Mouse (Mus musculus): ENCODE measurements at regions not wholly inside any gene's neighbourhood (a gene's known extent, or its start where the extent isn't known, plus 50 kb on each side); places are given as distances from the start of the nearest gene placed in this dataset.

- Histone ChIP-seq H3K9me3 (replicated peaks) (no peaks in the 10 kb centered on the region), H3K4me3 (no peak overlapping the region), H3K4me2 (no peak overlapping the region), H3K27ac (no peak overlapping the region), H3K36me3 (no peaks in the 10 kb centered on the region), H3K4me1 (replicated peaks) (peaks cover 3% of the 10 kb centered on the region; the same call in 1 of the 2 replicates), H3K27me3 (no peaks in the 10 kb centered on the region), H3K9ac (no peak overlapping the region)
- no peak for ATAC-seq (replicated peaks; ENCODE audit: insufficient number of reproducible peaks, insufficient read depth, low FRiP score, low read depth)
- 70% methylated on average over 10 of the region's 10 CpGs for WGBS
These were observed 223.2 kb upstream of the Sox2 start for GRCm38 (mm10) chr3:34426955-34427354.

GRCm38 (mm10) chr3:34411915-34412306 is 238.3 kb upstream of the Sox2 start:
- no peak overlapping the region for H3K4me2 ChIP-seq
- H3K4me3 ChIP-seq = no peak overlapping the region
- no peak overlapping the region for H3K27ac ChIP-seq
- H3K9ac ChIP-seq = no peak overlapping the region
- ATAC-seq (replicated peaks; ENCODE audit: insufficient number of reproducible peaks, insufficient read depth, low FRiP score, low read depth) = no peak
- no peaks in the 10 kb centered on the region for H3K4me1 ChIP-seq (replicated peaks)
- no peaks in the 10 kb centered on the region for H3K27me3 ChIP-seq
- 68% methylated on average over 3 of the region's 3 CpGs for WGBS
- no peaks in the 10 kb centered on the region for H3K36me3 ChIP-seq
- no peaks in the 10 kb centered on the region for H3K9me3 ChIP-seq (replicated peaks)

- no peak for ATAC-seq (replicated peaks; ENCODE audit: insufficient number of reproducible peaks, insufficient read depth, low FRiP score, low read depth)
- Histone ChIP-seq H3K27me3 (no peaks in the 10 kb centered on the region), H3K36me3 (no peaks in the 10 kb centered on the region), H3K4me3 (no peak overlapping the region), H3K9ac (no peak overlapping the region), H3K4me1 (replicated peaks) (no peaks in the 10 kb centered on the region), H3K4me2 (no peak overlapping the region), H3K27ac (no peak overlapping the region), H3K9me3 (replicated peaks) (no peaks in the 10 kb centered on the region)
- WGBS = 64% methylated on average over 10 of the region's 10 CpGs
These were observed 238.9 kb upstream of the Sox2 start for GRCm38 (mm10) chr3:34411142-34411914.

GRCm38 (mm10) chr3:34403586-34403985 is 246.6 kb upstream of the Sox2 start:
- H3K4me1 ChIP-seq (replicated peaks) = no peaks in the 10 kb centered on the region
- no peak overlapping the region for H3K9ac ChIP-seq
- no peak overlapping the region for H3K27ac ChIP-seq
- no peak for ATAC-seq (replicated peaks; ENCODE audit: insufficient number of reproducible peaks, insufficient read depth, low FRiP score, low read depth)
- H3K9me3 ChIP-seq (replicated peaks) = no peaks in the 10 kb centered on the region
- H3K27me3 ChIP-seq = no peaks in the 10 kb centered on the region
- no peaks in the 10 kb centered on the region for H3K36me3 ChIP-seq
- H3K4me2 ChIP-seq = no peak overlapping the region
- H3K4me3 ChIP-seq = no peak overlapping the region
- WGBS = 38% methylated on average over 2 of the region's 2 CpGs

- Histone ChIP-seq H3K9me3 (replicated peaks) (no peaks in the 10 kb centered on the region), H3K36me3 (no peaks in the 10 kb centered on the region), H3K9ac (no peak overlapping the region), H3K4me1 (replicated peaks) (no peaks in the 10 kb centered on the region), H3K27me3 (no peaks in the 10 kb centered on the region), H3K27ac (no peak overlapping the region), H3K4me3 (no peak overlapping the region), H3K4me2 (no peak overlapping the region)
- no peak for ATAC-seq (replicated peaks; ENCODE audit: insufficient number of reproducible peaks, insufficient read depth, low FRiP score, low read depth)
- 83% methylated on average over 2 of the region's 2 CpGs for WGBS
These were observed 258.9 kb upstream of the Sox2 start for GRCm38 (mm10) chr3:34391275-34391674.

GRCm38 (mm10) chr3:34384965-34385505 is 265.2 kb upstream of the Sox2 start:
- no peak for ATAC-seq (replicated peaks; ENCODE audit: insufficient number of reproducible peaks, insufficient read depth, low FRiP score, low read depth)
- H3K4me1 ChIP-seq (replicated peaks) = no peaks in the 10 kb centered on the region
- no peak overlapping the region for H3K9ac ChIP-seq
- no peak overlapping the region for H3K27ac ChIP-seq
- no peaks in the 10 kb centered on the region for H3K27me3 ChIP-seq
- H3K36me3 ChIP-seq = no peaks in the 10 kb centered on the region
- H3K9me3 ChIP-seq (replicated peaks) = no peaks in the 10 kb centered on the region
- H3K4me2 ChIP-seq = no peak overlapping the region
- WGBS = 82% methylated on average over 12 of the region's 12 CpGs
- H3K4me3 ChIP-seq = no peak overlapping the region

- ATAC-seq (replicated peaks; ENCODE audit: insufficient number of reproducible peaks, insufficient read depth, low FRiP score, low read depth) = no peak
- no peak overlapping the region for H3K27ac ChIP-seq
- H3K4me1 ChIP-seq (replicated peaks) = no peaks in the 10 kb centered on the region
- no peak overlapping the region for H3K4me2 ChIP-seq
- H3K4me3 ChIP-seq = no peak overlapping the region
- no peaks in the 10 kb centered on the region for H3K9me3 ChIP-seq (replicated peaks)
- no peaks in the 10 kb centered on the region for H3K36me3 ChIP-seq
- WGBS = 39% methylated on average over 2 of the region's 2 CpGs
- H3K27me3 ChIP-seq = no peaks in the 10 kb centered on the region
- H3K9ac ChIP-seq = no peak overlapping the region
These were observed 272.3 kb upstream of the Sox2 start for GRCm38 (mm10) chr3:34377913-34378312.

GRCm38 (mm10) chr3:34377329-34377728 is 272.9 kb upstream of the Sox2 start:
- WGBS = 73% methylated on average over 12 of the region's 12 CpGs
- Histone ChIP-seq H3K4me2 (no peak overlapping the region), H3K27me3 (no peaks in the 10 kb centered on the region), H3K4me3 (no peak overlapping the region), H3K27ac (no peak overlapping the region), H3K9ac (no peak overlapping the region), H3K36me3 (no peaks in the 10 kb centered on the region), H3K4me1 (replicated peaks) (no peaks in the 10 kb centered on the region), H3K9me3 (replicated peaks) (no peaks in the 10 kb centered on the region)
- no peak for ATAC-seq (replicated peaks; ENCODE audit: insufficient number of reproducible peaks, insufficient read depth, low FRiP score, low read depth)

- no peak for ATAC-seq (replicated peaks; ENCODE audit: insufficient number of reproducible peaks, insufficient read depth, low FRiP score, low read depth)
- Histone ChIP-seq H3K27me3 (no peaks in the 10 kb centered on the region), H3K9ac (no peak overlapping the region), H3K4me1 (replicated peaks) (no peaks in the 10 kb centered on the region), H3K36me3 (no peaks in the 10 kb centered on the region), H3K4me3 (no peak overlapping the region), H3K4me2 (no peak overlapping the region), H3K27ac (no peak overlapping the region), H3K9me3 (replicated peaks) (no peaks in the 10 kb centered on the region)
- 85% methylated on average over 2 of the region's 2 CpGs for WGBS
These were observed 278.8 kb upstream of the Sox2 start for GRCm38 (mm10) chr3:34371418-34371817.

- no peak for ATAC-seq (replicated peaks; ENCODE audit: insufficient number of reproducible peaks, insufficient read depth, low FRiP score, low read depth)
- H3K4me3 ChIP-seq = no peak overlapping the region
- H3K9me3 ChIP-seq (replicated peaks) = no peaks in the 10 kb centered on the region
- no peaks in the 10 kb centered on the region for H3K36me3 ChIP-seq
- no peak overlapping the region for H3K9ac ChIP-seq
- no peaks in the 10 kb centered on the region for H3K27me3 ChIP-seq
- no peaks in the 10 kb centered on the region for H3K4me1 ChIP-seq (replicated peaks)
- 65% methylated on average over 9 of the region's 9 CpGs for WGBS
- H3K4me2 ChIP-seq = no peak overlapping the region
- H3K27ac ChIP-seq = no peak overlapping the region
These were observed 257.0 kb upstream of the Dnajc19 start for GRCm38 (mm10) chr3:34338100-34338499.

- no peaks in the 10 kb centered on the region for H3K9me3 ChIP-seq (replicated peaks)
- no peak overlapping the region for H3K4me2 ChIP-seq
- no peak overlapping the region for H3K27ac ChIP-seq
- 61% methylated on average over 4 of the region's 4 CpGs for WGBS
- H3K9ac ChIP-seq = no peak overlapping the region
- H3K4me3 ChIP-seq = no peak overlapping the region
- no peaks in the 10 kb centered on the region for H3K4me1 ChIP-seq (replicated peaks)
- H3K27me3 ChIP-seq = no peaks in the 10 kb centered on the region
- H3K36me3 ChIP-seq = no peaks in the 10 kb centered on the region
- no peak for ATAC-seq (replicated peaks; ENCODE audit: insufficient number of reproducible peaks, insufficient read depth, low FRiP score, low read depth)
These were observed 252.4 kb upstream of the Dnajc19 start for GRCm38 (mm10) chr3:34333555-34333954.

GRCm38 (mm10) chr3:34331889-34332276 is 250.8 kb upstream of the Dnajc19 start:
- no peak for ATAC-seq (replicated peaks; ENCODE audit: insufficient number of reproducible peaks, insufficient read depth, low FRiP score, low read depth)
- no peaks in the 10 kb centered on the region for H3K4me1 ChIP-seq (replicated peaks)

More at GRCm38 (mm10) chr3:34331889-34332276, 250.8 kb upstream of the Dnajc19 start:
- H3K4me2 ChIP-seq = no peak overlapping the region
- no peak overlapping the region for H3K4me3 ChIP-seq
- 48% methylated on average over 5 of the region's 5 CpGs for WGBS
- H3K9me3 ChIP-seq (replicated peaks) = no peaks in the 10 kb centered on the region
- H3K9ac ChIP-seq = no peak overlapping the region
- H3K27ac ChIP-seq = no peak overlapping the region
- no peaks in the 10 kb centered on the region for H3K27me3 ChIP-seq
- no peaks in the 10 kb centered on the region for H3K36me3 ChIP-seq

All from heart, embryonic 15.5 days (tissue).